Mouse (Mus musculus): Measurements from ENCODE around the gene Gng2.
"Not testable (repeated sequence)": the region's sequence is repeated elsewhere in the genome, so short reads cannot be mapped to it uniquely, and the experiment has no call there.

DNA sequence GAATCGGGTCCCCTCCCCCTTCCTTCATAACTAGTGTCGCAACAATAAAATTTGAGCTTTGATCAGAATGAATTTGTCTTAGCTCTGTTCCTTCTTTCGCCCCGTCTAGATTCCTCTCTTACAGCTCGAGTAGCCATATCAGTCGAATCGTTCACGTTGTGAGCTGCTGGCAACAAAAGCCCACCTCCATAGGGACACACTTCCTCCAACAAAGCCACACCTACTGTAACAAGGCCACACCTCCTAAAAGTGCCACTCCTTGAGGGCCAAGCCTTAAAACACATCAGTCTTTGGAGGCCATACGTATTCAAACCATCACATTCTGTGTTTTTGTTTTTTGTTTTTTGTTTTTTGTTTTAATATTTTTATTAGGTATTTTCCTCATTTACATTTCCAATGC, 112.3 kb downstream of the Gng2 start:
- TF ChIP-seq CTCF (IDR thresholded peaks at IDR 0.05 in 2 of 3, conservative IDR thresholded peaks at IDR 0.05 in 1 of 3; ENCODE audit: control insufficient read depth in 1 of 3, insufficient read depth in 1 of 3, low read depth in 2 of 3, low read length in 3 of 3, poor library complexity in 1 of 3, severe bottlenecking in 1 of 3); POLR2A (IDR thresholded peaks at IDR 0.05; ENCODE audit: control insufficient read depth in 1 of 2, insufficient read depth in 1 of 2, low read depth in 1 of 2, low read length in 2 of 2, poor library complexity in 1 of 2): not testable (repeated sequence)
